Mouse (Mus musculus) Patski (cell line): ENCODE data around the gene Gm2004. TPM values are rescaled to one million over a fixed set of nuclear protein-coding genes. Genes with fewer than 3 reads are reported as not detected.
"Not testable (repeated sequence)": the region's sequence is repeated elsewhere in the genome, so short reads cannot be mapped to it uniquely, and the experiment has no call there.

Experiments
- ATAC-seq: fragments of 100-300 bp; one replicate; pipeline ENCODE4 v1.8.0; 2021
- CTCF ChIA-PET: fragments of 350-600 bp; sonication (Branson Sonifier 250); formaldehyde crosslinking; loops from one replicate; lab custom pipeline; 2022; ENCODE audit warnings: inconsistent platforms; lab: Charles Lee
- POLR2A ChIA-PET: fragments of 350-600 bp; sonication (Branson Sonifier 250); formaldehyde crosslinking; loops from one replicate; lab custom pipeline; 2022; ENCODE audit warnings: antibody characterized with exemption, inconsistent platforms; lab: Charles Lee
- DNase-seq: peaks from one replicate; pipeline ENCODE4 v3.0.0-alpha.2; 2011; ENCODE audit warnings: low read depth, low spot score
- H3K27me3 ChIP-seq: fragments of 371-371 bp; one replicate; pipeline ENCODE4 v1.5.1; 2021
- in situ Hi-C: fragments of 300-500 bp; cut with MboI; formaldehyde crosslinking; loops from 3 replicates; pipeline ENCODE4 v1.11.1; 2018; ENCODE audit warnings: low pct_unique_long_range_greater_than_20kb, mixed read lengths
- polyA plus RNA-seq: library from polyadenylated mRNA; unstranded; gene quantifications from one replicate; pipeline ENCODE4 v1.2.3, GENCODE M21; 2021

Gm2004 gene
- 11.1 TPM for polyA plus RNA-seq

DNA sequence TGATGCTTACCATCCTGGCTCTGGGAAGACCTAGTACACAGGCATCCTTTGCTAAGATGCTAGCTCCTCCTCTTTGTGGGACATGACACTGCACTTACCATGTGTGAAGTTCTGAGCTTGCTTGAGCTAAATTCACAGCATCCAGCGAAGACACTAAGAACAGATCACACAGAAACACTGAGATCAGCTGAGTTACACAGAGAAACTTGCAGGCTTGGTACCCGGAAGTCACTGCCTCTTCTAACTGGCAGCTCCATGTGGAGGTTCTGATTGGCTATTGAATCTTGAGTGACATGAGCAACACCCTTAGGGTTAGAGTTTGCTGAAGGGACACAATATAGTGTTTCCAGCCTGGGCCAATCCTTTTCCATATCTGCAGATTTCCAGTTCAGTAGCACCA, at the start of gene Gm2004:
Gene Gm2004 (minus strand): TSS at position 101 of the 400 bp plus-strand sequence.
- POLR2A ChIA-PET, DNase-seq, in situ Hi-C loops: not testable (repeated sequence)

More for the DNA sequence above, at the start of gene Gm2004:
- H3K27me3 ChIP-seq, ATAC-seq, CTCF ChIA-PET: not testable (repeated sequence)

Other genes with a start within 250 kb of the Gm2004 start
- 6.6 TPM for gene Zfp966, start 218.7 kb downstream of the Gm2004 start, polyA plus RNA-seq
- gene Gm2026, start 184.5 kb downstream of the Gm2004 start, polyA plus RNA-seq: 3.1 TPM
- gene 2210418O10Rik, start 76.7 kb upstream of the Gm2004 start, polyA plus RNA-seq: 4.1 TPM
- not detected for gene Gm11009, start 169.7 kb upstream of the Gm2004 start, polyA plus RNA-seq